27 mouse cellular contexts compared by ENCODE assay signal in the genomic region with DNA sequence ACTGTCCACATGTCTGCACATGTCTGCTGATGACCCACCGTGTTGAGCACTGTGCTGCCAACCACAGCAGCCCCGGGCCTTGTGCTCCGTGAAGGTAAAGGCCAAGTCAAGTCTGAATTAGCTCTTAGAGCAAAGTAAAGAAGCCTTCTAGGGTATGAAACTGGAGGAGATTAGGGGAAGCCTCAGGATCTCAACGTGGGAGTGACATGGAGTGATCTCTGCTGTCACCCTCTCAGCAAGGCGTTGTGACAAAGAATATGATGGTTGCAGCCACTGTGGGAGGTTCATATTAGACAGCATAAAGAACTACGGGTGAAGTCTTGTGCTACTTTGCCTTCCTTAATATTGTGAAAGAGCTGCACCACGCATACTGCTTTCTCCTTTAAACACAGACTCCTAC. TPM values are rescaled to one million over a fixed set of nuclear protein-coding genes. Genes with fewer than 3 reads are reported as not detected.
DNase-seq lines count a peak whose midpoint lies in the region; ATAC-seq lines count a peak whose summit lies in the region.
"Had no signal": no experiment of that assay in that cellular context is flagged by ENCODE, and none has a peak within 500 bp of the region (broad histone marks: within the 10 kb centered on the region; RNA-seq: fewer than 3 reads in every experiment).

No protein-coding gene starts in this region.

- H3K27ac ChIP-seq in heart, embryonic 10.5 days, result peak overlapping the region; percentile 32; the same call in 1 of the 2 replicates
- no peak overlapping the region for H3K27ac ChIP-seq in heart, embryonic 12.5 days (ENCODE audit: poor library complexity, severe bottlenecking)
- H3K27ac ChIP-seq: embryonic facial prominence, embryonic 15.5 days; forebrain, embryonic 12.5 days; forebrain, embryonic 15.5 days; heart, embryonic 15.5 days; hindbrain, embryonic 12.5 days; hindbrain, embryonic 15.5 days had no signal

- DNase-seq in heart, embryonic 10.5 days (ENCODE audit: low spot score), result no peak
- DNase-seq in 416B (ENCODE audit: low read depth) (peak; percentile 7), liver (no peak)
- peak; percentile 36 for DNase-seq in brain, adult 2 months (ENCODE audit: low read depth, low spot score)
- DNase-seq in fat pad, adult 2 months (ENCODE audit: extremely low read depth, low read depth, low spot score), result peak; percentile 66
- DNase-seq in kidney, postnatal 36 days, result no peak
- DNase-seq: adrenal gland, postnatal 10 days; adrenal gland, postnatal 36 days; cerebellum, adult 11 months; cerebellum, adult 2 months; cerebellum, adult 9-11 months; cerebellum, postnatal 25 days; embryo, embryonic 11 days; gastrocnemius, postnatal 25 days; heart, postnatal 14 days; heart, postnatal 4 days; kidney, adult 2 months had no signal

- no peaks in the 10 kb centered on the region for H3K36me3 ChIP-seq in heart, embryonic 10.5 days
- no peaks in the 10 kb centered on the region for H3K36me3 ChIP-seq in heart, embryonic 12.5 days
- H3K36me3 ChIP-seq: embryonic facial prominence, embryonic 15.5 days; forebrain, embryonic 12.5 days; forebrain, embryonic 15.5 days; heart, embryonic 15.5 days; hindbrain, embryonic 12.5 days; hindbrain, embryonic 15.5 days had no signal

- no peak for ATAC-seq in heart, embryonic 12.5 days (ENCODE audit: insufficient number of reproducible peaks, low FRiP score)
- ATAC-seq: activated CD4-positive, CD25-positive, alpha-beta regulatory T cell, adult 4 months; CD4-positive, CD25-positive, alpha-beta regulatory T cell, adult 4 months; forebrain, embryonic 15.5 days; intestine, postnatal 0 days had no signal

- no peaks in the 10 kb centered on the region for H3K9me3 ChIP-seq in heart, embryonic 10.5 days
- no peaks in the 10 kb centered on the region for H3K9me3 ChIP-seq in heart, embryonic 12.5 days (replicated peaks)
- H3K9me3 ChIP-seq: embryonic facial prominence, embryonic 15.5 days; forebrain, embryonic 12.5 days; forebrain, embryonic 15.5 days; heart, embryonic 15.5 days; hindbrain, embryonic 12.5 days; hindbrain, embryonic 15.5 days had no signal

- H3K4me1 ChIP-seq in heart, embryonic 10.5 days, result peaks cover 13% of the 10 kb centered on the region
- H3K4me1 ChIP-seq in heart, embryonic 12.5 days (replicated peaks), result peaks cover 16% of the 10 kb centered on the region
- H3K4me1 ChIP-seq: hindbrain, embryonic 15.5 days had no signal

- H3K27me3 ChIP-seq in heart, embryonic 10.5 days (ENCODE audit: insufficient read depth, poor library complexity, severe bottlenecking), result no peaks in the 10 kb centered on the region
- H3K27me3 ChIP-seq in heart, embryonic 12.5 days (replicated peaks), result no peaks in the 10 kb centered on the region
- H3K27me3 ChIP-seq: forebrain, embryonic 12.5 days; forebrain, embryonic 15.5 days; heart, embryonic 15.5 days; hindbrain, embryonic 12.5 days; hindbrain, embryonic 15.5 days had no signal

- no peak overlapping the region for H3K4me2 ChIP-seq in heart, embryonic 12.5 days
- H3K4me2 ChIP-seq: embryonic facial prominence, embryonic 15.5 days; forebrain, embryonic 12.5 days; forebrain, embryonic 15.5 days; heart, embryonic 15.5 days; hindbrain, embryonic 12.5 days; hindbrain, embryonic 15.5 days had no signal

- H3K4me3 ChIP-seq in heart, embryonic 10.5 days, result no peak overlapping the region
- no peak overlapping the region for H3K4me3 ChIP-seq in heart, embryonic 12.5 days
- H3K4me3 ChIP-seq: embryonic facial prominence, embryonic 15.5 days; forebrain, embryonic 12.5 days; forebrain, embryonic 15.5 days; heart, embryonic 15.5 days; hindbrain, embryonic 12.5 days; hindbrain, embryonic 15.5 days had no signal

- no peak overlapping the region for H3K9ac ChIP-seq in heart, embryonic 12.5 days
- H3K9ac ChIP-seq: embryonic facial prominence, embryonic 15.5 days; forebrain, embryonic 12.5 days; forebrain, embryonic 15.5 days; heart, embryonic 15.5 days; hindbrain, embryonic 12.5 days; hindbrain, embryonic 15.5 days had no signal

- WGBS in heart, embryonic 10.5 days, result 73% methylated on average over 7 of the region's 7 CpGs
- WGBS in heart, embryonic 12.5 days, result 65% methylated on average over 7 of the region's 7 CpGs

RNA-seq across cellular contexts. Expression of a gene that starts 43.7 kb away (rescaled TPM):
- 7.0 and 7.3 TPM in 2 replicates for polyA plus RNA-seq in heart, embryonic 10.5 days (2016; fragmentation: Nextera tagmentation; extraction: Ambion mirVana)
- polyA plus RNA-seq in heart, embryonic 12.5 days (2016; fragmentation: Nextera tagmentation; extraction: Ambion mirVana), result 4.5 and 5.5 TPM in 2 replicates

RNA-seq across cellular contexts. Expression of a gene that starts 43.7 kb away (rescaled TPM):
- polyA plus RNA-seq in heart, embryonic 10.5 days (2016; fragmentation: Nextera tagmentation; extraction: Ambion mirVana), result 18.5 and 21.1 TPM in 2 replicates
- 13.6 and 14.4 TPM in 2 replicates for polyA plus RNA-seq in heart, embryonic 12.5 days (2016; fragmentation: Nextera tagmentation; extraction: Ambion mirVana)

Comparison
In these comparisons a context has a peak if more than half of its experiments do, and no peak if none do; other contexts are left out.
1. DNase-seq: peak in 416B (single experiment), brain, adult 2 months (single experiment) and fat pad, adult 2 months (single experiment); none in heart, embryonic 10.5 days (single experiment), liver (single experiment) and kidney, postnatal 36 days (0 of 2).